Mouse (Mus musculus) CD8-positive naive resting alpha-beta T cell, adult 2 months (primary cell): ENCODE measurements around the gene Bmpr1a.
A peak's percentile ranks its signal among the peaks of the same experiment; 100 is the strongest.
"Not testable (repeated sequence)": the region's sequence is repeated elsewhere in the genome, so short reads cannot be mapped to it uniquely, and the experiment has no call there.

ENCODE experiments used
- DNase-seq, 2 experiments: peaks; one replicate each; pipeline ENCODE4 v3.0.0; 2022; ENCODE audit warnings: low read depth in 2 of 2, low spot score in 2 of 2

The Bmpr1a gene

GRCm38 (mm10) chr14:34399301-34399700, 103.8 kb downstream of the Bmpr1a start:
- DNase-seq = no peak

DNA sequence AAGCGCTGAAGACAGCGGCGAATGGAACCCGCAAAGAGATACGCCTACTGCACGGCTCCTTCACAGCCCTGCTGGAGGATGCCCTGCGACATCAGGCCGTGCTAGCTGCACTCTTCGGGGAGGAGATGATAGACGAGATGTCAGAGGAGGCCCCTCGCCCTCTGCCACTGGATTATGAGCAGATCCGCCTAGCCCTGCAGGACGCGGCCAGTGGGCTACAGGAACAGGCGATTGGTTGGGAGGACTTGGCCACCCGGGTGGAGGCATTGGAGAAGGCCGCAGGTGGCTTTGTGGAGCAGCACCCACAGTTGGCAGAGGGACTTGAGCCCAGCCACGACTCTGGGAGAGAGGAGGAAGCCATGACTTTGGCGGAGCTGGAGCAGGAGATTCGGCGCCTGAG, 104.2 kb downstream of the Bmpr1a start:
- no peak for DNase-seq

DNA sequence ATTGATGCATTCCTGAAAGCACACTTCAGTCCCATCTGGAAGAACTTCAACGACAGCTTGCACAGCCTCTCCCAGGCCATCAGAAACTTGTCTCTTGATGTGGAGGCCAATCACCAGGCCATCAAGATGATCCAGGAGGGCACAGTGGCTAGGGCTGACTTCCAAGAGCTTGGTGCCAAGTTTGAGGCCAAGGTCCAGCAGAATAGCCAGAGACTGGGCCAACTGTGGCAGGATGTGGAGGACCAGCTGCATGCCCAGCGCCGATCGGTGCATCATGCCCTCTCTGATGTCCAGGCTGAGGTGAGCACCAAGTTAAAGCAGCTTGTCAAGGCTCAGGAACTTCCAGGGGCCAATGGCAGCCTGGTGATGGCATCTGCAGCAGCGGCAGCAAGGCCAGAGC, 105.3 kb downstream of the Bmpr1a start:
- DNase-seq = no peak

DNA sequence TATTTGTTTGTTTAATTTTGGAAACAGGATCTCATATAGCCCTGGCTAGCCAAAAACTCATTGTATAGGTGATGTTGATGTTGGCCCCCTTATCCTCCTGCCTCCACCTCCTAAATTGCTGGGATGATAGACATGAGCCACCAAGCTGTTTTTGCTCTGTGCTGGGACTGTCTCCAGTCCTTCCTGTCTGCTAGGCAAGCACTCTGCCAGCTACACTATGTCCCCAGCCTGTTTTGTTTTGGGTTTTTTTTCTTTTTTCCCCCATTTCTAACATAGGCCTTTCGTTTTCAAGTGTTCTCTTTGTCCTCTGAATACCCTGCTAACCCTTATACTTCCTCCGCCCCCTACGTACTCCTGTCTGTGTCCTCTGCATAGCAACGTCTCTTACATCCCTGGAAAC, 109.8 kb downstream of the Bmpr1a start:
- no peak for DNase-seq

DNA sequence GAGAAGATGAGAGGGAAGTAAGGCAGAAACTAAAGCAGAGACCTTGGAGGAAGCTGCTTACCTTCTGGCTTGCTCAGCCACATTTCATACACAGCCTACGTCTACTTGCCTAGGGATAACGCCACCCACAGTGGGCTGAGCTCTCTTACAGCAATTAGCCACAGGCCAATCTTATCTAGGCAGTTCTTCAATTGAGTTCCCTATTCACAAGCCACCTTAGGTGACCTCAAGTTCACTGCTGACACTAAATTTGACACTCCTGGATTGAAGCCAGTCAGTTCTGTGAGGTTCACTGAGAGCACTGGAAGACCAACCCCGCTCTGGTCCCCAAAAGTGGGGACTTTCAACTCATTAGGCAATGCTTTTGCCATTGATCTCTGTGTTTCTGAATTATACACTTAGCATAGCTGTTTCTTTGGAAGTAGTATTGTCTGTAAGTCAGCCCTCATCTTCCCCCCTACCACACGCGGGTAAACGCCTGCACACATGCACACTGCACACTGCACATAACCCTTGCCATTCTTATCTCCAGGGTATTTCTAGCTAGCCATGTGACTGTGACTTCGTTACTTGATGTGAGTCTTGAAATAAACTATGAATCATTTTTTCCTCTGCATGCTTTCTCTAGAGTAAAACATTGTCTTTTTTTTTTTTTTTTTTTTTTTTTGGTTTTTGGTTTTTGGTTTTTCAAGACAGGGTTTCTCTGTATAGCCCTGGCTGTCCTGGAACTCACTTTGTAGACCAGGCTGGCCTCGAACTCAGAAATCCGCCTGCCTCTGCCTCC, 120.0 kb downstream of the Bmpr1a start:
- no peak for DNase-seq

DNA sequence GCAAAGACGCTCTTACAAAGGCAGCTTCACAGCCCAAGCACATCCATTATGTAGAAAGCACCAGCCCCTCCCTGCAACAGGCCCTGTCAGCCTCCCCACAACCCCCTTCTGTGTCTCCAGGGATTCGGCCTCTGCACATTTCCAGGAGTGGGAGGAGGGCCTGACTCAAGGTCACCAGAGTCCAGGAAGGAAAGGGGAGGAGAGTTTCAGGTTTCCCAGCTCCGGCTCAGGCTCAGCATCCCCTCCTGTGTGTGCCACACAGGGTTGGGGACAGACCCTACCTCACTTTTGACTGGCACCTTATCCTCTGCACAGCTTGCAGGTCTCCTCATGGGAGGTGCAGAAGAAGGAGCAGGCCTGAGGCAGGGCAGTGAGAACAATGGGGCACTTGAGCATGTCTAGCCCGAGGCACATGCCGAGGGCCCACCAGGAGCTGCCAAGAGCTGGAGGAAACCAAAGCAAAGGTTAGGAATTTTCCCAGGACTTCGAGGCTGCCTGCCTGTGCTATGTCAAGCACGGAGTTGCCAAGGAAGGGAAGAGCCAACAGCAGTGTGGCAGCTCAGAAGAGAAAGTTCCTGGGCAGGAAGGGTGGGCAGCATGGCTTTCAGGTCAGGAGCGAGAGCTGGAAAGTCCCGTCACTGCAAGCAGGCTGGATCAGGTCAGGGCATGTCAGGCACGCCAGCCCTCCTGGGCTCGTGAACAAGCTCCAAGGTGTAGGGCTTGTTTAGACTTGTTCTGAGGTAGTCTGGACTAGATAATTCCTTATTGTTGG, 124.4 kb downstream of the Bmpr1a start:
- no peak for DNase-seq

DNA sequence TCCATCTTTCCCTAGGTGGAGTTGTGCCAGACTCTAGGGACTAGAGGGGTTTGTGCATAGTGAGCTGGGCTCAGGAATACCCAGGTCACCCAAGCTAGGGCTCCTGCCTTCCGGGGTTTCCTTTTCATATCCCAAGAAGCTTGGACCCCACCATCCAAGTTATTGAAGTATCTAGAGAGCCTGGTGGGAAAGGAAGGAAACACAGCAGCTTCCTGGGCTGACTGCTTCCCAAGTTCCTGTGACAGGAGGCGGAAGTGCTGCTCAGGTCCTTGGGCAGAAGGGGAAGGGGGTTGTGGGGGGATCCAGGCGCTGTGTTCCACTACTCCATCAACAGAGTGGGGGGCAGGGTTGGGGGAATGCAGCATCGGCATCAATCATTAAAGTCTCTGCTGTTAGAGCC, 126.0 kb downstream of the Bmpr1a start:
- no peak for DNase-seq

DNA sequence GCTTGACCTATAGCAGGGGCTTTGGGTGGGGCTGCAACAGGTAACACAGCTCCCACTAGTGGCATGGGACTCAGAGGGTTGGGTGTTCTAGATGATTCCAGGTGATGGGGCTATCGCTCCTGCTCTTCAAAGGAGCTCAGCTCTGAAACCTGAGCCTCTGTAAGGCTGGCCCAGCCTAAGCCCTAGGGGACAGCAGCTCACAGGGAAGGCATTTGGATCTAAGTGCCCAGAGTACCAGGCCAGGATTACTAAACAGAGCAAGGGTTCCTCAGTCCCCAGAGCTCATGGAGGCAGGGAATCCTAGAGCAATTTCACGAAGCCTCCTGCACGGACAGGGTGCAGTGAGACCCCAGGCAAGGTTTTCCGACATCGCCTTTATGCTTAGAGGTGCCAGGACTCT, 127.2 kb downstream of the Bmpr1a start:
- no peak for DNase-seq

DNA sequence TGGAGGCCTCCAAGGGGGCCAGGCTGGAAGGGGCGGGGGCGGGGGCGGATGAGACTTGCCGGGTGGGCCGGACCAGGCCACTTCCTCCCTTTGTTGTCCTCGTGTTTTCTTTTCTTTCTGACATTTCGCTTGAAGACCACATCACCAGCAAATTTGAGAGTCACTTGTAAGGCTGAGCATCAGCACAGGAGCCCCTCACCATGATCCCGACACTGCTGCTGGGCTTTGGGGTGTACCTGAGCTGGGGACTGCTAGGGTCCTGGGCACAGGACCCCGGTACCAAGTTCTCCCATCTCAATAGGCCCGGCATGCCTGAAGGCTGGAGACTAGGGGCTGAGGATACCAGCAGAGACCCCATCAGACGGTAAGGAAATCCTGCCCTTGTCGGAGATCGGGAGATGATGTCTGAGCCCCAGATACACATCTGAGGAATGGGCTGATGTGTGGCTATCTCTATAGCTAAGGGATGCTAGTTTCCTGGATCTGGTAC, 127.7 kb downstream of the Bmpr1a start, which contains the start of gene Mmrn2:
Gene Mmrn2 (plus strand): TSS at position 51 of the 490 bp plus-strand sequence.
- DNase-seq = no peak

DNA sequence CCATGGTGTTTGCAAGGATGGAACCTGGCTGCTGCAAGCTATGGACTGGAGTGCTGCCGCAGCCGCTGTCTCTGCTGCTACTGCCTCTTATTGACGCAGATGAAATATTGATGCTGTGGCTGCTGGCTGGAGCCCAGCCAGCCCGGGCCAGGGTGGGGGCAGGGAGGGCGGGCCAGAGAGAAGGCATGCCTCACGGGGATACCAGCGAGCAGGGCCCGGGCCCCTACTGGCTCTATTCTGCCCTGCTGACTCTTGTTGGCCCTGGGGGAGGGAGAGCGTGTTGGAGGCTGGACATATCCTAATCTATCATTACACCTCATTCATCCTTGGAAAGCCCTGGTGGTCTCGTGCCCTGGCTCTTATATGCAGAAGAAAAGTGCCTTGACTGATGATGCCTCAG, 128.6 kb downstream of the Bmpr1a start, which contains the start of gene Sncg:
Gene Sncg (minus strand): TSS at position 213 of the 400 bp plus-strand sequence.
- DNase-seq = no peak

DNA sequence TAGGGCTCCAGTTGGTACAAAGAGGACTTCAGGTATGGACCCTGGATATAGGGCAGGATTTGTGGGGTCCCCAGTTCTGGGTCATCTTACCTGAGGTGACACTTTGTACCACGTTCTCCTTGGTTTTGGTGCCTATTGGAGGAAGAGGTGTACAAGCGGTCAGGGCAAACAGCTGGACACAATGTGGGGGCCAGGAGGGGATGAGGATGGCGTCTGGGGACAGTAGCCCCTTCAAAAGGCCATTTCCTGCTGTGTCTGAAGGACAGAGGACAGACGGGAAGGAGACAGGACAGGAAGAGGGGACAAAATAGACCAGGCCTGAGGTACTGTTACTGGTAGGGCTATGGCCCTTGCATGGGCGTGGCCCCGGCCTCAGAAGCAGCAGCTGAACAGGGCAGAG, 129.6 kb downstream of the Bmpr1a start:
- DNase-seq = no peak

GRCm38 (mm10) chr14:34372646-34373045, 130.5 kb downstream of the Bmpr1a start:
- no peak for DNase-seq

- DNase-seq = no peak
Measured at GRCm38 (mm10) chr14:34371763-34372162, 131.4 kb downstream of the Bmpr1a start.

DNA sequence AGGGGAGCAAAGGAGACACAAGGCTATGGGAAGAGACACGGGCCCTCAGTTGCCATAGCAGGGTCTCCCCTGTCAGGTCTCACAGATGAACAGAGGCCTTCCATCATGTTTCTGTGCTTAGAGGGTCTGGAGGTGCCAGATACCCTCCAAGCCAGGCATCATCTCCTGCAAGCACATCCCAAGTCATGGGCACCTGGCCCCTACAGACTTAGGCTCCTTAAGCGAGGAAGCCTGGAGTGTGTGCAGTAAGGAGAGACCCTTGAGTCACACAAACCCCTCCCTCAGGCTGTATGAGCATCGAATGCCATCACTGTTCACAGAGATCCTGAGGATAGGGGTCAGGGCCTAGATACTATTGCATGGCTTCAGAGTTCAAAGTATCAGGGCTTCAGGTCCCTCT, 132.2 kb downstream of the Bmpr1a start:
- DNase-seq = no peak

GRCm38 (mm10) chr14:34370203-34370602, 132.9 kb downstream of the Bmpr1a start:
- DNase-seq = no peak

DNA sequence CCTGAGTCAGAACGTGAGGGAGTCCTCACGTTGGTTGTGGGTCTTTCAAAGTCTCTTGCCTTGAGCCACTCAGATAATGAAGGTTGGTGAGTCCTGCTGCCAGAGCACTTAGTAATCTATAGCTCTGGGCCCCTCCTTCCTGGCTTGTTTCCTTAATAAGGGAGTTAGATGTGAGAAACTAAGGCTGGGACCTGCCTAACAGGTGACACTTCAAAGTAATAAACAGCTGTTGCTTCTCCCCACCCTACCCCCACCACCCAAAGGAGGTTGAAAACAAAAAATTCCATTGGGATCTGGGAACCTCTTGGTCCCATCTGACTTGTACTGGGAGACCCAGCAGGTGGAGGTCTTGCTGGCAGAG, 138.0 kb downstream of the Bmpr1a start:
- DNase-seq = no peak

DNA sequence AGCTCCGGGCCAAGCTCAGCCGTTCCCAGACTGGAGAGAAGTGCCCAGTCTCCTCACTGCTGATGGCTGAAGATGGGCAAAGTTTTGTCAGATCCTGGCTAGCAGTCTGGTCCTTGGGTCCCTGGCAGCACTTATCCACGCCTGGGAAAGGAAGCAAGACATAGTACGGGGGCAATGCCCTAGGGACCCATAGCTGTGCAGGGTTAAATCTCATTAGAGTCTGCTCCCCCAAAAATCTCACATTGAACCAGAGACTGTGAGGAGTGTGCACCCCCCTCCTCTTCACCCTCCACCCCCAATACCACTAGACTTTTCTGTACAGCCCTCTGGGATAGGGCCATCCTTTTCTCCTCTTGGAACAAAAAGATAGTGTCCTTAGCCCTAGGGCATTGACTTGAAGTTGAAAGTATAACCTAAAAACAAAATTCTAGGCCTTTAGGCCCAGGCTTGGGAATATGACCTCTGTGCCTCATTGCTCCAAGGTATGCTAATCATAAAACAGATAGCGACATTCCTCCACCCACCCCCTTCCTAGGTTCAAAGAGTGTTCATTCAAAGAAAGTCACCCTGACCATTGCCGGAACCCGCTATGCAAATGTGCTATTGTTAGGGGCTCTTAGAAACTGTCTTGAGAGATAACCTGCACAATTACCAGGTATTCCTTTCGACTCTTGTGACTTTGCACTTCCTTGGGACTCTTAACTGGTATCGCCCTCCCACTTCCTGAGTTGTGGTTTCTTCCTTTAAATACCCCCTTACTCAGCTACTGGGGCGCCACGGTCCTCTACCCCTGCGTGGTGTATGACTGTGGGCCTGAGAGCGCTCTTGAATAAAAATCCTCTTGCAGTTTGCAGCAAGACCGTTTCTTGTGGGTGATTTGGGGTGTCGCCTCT, 138.6 kb downstream of the Bmpr1a start:
- not testable (repeated sequence) for DNase-seq

DNA sequence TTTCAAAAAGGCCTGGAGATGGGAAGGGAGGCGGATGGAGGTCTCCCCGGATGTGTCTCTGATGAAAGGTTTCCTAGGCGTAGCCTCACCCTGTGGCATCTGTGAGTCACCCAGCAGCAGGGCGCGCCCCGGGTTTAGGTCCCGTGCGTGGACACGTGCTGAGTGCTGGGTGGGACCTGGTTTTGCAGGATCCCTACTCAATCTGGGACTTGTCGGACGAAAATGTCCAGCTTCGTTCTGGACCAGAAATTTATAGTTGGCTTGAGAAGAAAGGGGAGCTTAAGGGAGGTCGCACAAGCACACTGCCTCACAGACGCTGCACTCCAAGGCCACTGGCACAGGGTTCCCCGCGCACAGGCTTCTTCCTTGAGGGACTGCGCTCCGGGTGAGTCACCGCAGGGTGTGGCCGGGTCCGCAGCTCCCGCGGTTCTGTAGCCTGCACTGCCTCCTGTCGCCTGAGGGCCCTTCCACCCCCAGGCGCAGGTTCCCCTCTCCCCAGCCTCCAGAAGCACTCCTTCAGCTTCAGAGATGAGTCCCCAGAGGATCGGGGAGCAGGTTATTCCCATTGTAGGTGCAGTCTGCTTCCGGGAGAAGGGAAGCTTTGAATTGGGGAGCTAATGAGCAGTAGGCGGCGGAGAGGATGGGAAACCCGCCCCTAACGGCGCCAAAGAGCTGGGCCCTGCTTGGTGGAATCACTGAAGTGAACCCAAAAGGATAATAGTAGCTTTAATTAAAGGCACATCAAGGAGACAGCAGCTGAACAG, 139.5 kb downstream of the Bmpr1a start:
- peak; percentile 36 to 61 for DNase-seq

DNA sequence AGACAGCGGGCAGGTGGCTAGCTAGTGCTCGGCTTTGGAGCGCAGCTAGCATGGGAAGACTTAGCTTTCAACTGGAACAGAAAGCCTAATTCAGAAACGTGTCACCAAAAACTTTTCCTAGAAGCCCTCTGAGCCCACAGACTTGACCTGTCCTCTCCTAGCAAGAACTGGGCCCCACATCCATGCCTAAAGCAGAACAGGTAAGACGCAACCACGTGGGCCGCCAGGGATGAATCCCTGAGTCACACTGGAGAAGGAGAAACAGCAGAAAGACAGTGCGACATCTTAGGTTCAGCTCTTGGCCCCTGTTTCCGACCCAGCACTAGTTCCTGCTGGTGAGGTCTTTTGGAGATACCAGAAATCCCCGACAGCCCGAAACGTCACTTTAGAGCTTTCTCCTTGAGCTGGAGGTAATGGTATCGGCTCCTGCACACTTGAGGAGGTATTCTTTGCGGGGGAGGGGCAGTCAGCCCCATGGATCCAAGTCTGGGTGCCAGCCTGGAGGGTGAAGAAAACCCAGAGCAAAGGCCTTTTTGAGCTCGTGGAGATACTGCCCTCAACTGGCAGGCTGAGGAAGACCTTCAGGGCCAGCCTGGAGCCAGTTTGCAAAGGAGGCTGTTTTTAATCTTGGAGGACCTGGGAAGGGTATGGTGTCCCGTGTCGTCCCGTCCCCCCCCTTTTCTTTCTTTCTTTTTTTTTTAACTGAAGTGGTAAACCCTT, 140.3 kb downstream of the Bmpr1a start:
- peak; percentile 21 to 45 for DNase-seq

DNA sequence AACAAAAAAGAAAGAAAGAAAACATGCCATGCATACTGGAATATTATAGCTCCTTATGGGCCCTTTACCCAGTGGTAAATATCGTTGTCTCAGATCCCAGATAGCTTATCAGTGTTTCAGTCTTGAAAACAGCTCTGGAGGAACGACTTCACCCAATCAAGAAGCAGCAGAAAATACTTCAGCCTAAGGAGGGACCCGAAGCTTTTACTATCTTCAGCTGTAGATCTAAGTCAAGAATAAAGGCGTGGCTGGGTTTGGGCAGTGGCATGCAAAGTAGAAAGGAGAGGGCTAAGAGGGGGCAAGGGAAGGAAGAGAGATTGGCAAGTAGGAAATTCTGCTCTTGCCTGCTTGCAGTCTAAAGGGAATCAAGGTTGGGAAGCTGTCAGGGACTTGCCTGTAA, 141.0 kb downstream of the Bmpr1a start:
- DNase-seq = no peak
